Mouse (Mus musculus): ENCODE results near the gene Capg.

DNA sequence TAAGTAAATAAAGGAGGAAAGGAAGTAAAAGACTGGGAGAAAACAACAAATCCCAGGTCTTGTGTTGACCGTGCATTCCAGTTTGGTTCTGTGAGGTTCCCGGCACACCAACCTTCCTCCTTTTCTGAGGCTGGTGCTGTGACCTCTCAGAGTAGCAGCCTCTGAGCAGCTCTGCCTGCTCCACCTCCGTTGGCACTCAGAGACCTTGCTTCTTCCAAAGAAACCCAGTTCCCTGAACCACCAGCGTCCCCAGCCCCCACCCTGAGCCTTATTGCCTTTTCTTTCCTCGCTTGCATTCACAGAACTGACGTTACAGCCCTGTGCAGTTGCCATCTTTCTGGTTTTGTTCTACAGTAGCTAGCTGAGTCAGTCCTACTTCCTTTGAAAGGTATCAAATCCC lies 56.0 kb downstream of the Capg start:
- TF ChIP-seq POLR2A (IDR thresholded peaks at IDR 0.05; ENCODE audit: insufficient read depth, low read depth, low read length) (no peak), CTCF (IDR thresholded peaks at IDR 0.05; ENCODE audit: insufficient read depth, low read depth, low read length) (no peak)

All from olfactory bulb, adult 2 months (tissue).